Mouse (Mus musculus): ENCODE data around the gene Sod1.

- TF ChIP-seq CEBPB (IDR thresholded peaks at IDR 0.05; ENCODE audit: low read depth) (no peak), CTCF (IDR thresholded peaks at IDR 0.05; ENCODE audit: control insufficient read depth, insufficient read depth, insufficient read length) (no peak), MYOG (IDR thresholded peaks at IDR 0.05; ENCODE audit: control insufficient read depth, extremely low read depth, insufficient read length) (no peak), FOSL1 (IDR thresholded peaks at IDR 0.05; ENCODE audit: insufficient read depth, low read length, poor library complexity, severe bottlenecking) (no peak)
These were observed 9.8 kb upstream of the Sod1 start for GRCm38 (mm10) chr16:90210717-90211116.

Measured in C2C12 (cell line).